ENCODE assay signal across 8 mouse cellular contexts in genomic region chr17:28368449-28368848, GRCm38 (mm10). TPM values are rescaled to one million over a fixed set of nuclear protein-coding genes. Genes with fewer than 3 reads are reported as not detected.
DNase-seq lines count a peak whose midpoint lies in the region; ATAC-seq and TF ChIP-seq lines count a peak whose summit lies in the region.

No protein-coding gene starts in this region.

- H3K4me2 ChIP-seq in hindbrain, postnatal 0 days (ENCODE audit: low read depth, low read length), result no peak overlapping the region
- H3K4me2 ChIP-seq in midbrain, postnatal 0 days (ENCODE audit: low read depth, low read length, poor library complexity, severe bottlenecking), result no peak overlapping the region

- peaks cover 20% of the 10 kb centered on the region for H3K27me3 ChIP-seq in hindbrain, postnatal 0 days (ENCODE audit: insufficient read depth, low read length)
- peaks cover 18% of the 10 kb centered on the region for H3K27me3 ChIP-seq in midbrain, postnatal 0 days (ENCODE audit: insufficient read depth, low read length)
- peaks cover 3% of the 10 kb centered on the region for H3K27me3 ChIP-seq in testis, adult 2 months (ENCODE audit: control insufficient read depth, insufficient read depth, low read length)

- H3K9ac ChIP-seq in hindbrain, postnatal 0 days (replicated peaks; ENCODE audit: low read length), result no peak overlapping the region
- no peak overlapping the region for H3K9ac ChIP-seq in midbrain, postnatal 0 days (replicated peaks; ENCODE audit: low read length, poor library complexity, severe bottlenecking)

- no peak for ATAC-seq in frontal cortex, adult (ENCODE audit: low TSS enrichment)
- ATAC-seq in hindbrain, postnatal 0 days, result 0 out of 2 replicates have a peak, but pooled peaks have one; percentile 38
- no peak for ATAC-seq in midbrain, postnatal 0 days (ENCODE audit: low FRiP score)

- no peaks in the 10 kb centered on the region for H3K9me3 ChIP-seq in hindbrain, postnatal 0 days (ENCODE audit: low read length)
- H3K9me3 ChIP-seq in midbrain, postnatal 0 days (ENCODE audit: low read length), result no peaks in the 10 kb centered on the region

- TF ChIP-seq POLR2A in testis, adult 2 months (IDR thresholded peaks at IDR 0.05; ENCODE audit: control insufficient read depth, low read depth, low read length), result no peak

- peak; percentile 85 for TF ChIP-seq CTCF in hindbrain, postnatal 0 days (IDR thresholded peaks at IDR 0.05; ENCODE audit: low read depth)
- TF ChIP-seq CTCF in midbrain, postnatal 0 days (IDR thresholded peaks at IDR 0.05), result peak; percentile 69
- peak; percentile 93 for TF ChIP-seq CTCF in testis, adult 2 months (IDR thresholded peaks at IDR 0.05; ENCODE audit: control insufficient read depth, insufficient read depth, insufficient replicate concordance, low read depth, low read length)

- H3K27ac ChIP-seq in hindbrain, postnatal 0 days, result no peak overlapping the region
- H3K27ac ChIP-seq in midbrain, postnatal 0 days (ENCODE audit: low read depth, low read length), result no peak overlapping the region
- no peak overlapping the region for H3K27ac ChIP-seq in testis, adult 2 months (ENCODE audit: control insufficient read depth, insufficient read depth, low read depth, low read length)

- H3K36me3 ChIP-seq in hindbrain, postnatal 0 days (ENCODE audit: insufficient read depth, low read length), result no peaks in the 10 kb centered on the region
- H3K36me3 ChIP-seq in midbrain, postnatal 0 days (ENCODE audit: insufficient read depth, low read length), result no peaks in the 10 kb centered on the region
- no peaks in the 10 kb centered on the region for H3K36me3 ChIP-seq in testis, adult 2 months (ENCODE audit: control insufficient read depth, insufficient read depth, low read length)

- no peak overlapping the region for H3K4me3 ChIP-seq in hindbrain, postnatal 0 days (ENCODE audit: low read length)
- no peak overlapping the region for H3K4me3 ChIP-seq in midbrain, postnatal 0 days (ENCODE audit: low read depth, low read length)
- H3K4me3 ChIP-seq in testis, adult 2 months (ENCODE audit: control insufficient read depth, low read depth, low read length), result no peak overlapping the region; the same call in 1 of the 2 replicates

- DNase-seq in frontal cortex, postnatal 25 days (ENCODE audit: low spot score in 2 of 2), result peak; percentile 49 to 54
- DNase-seq in adrenal gland, postnatal 4 days (ENCODE audit: low spot score in 2 of 2), result peak; percentile 67 to 73
- DNase-seq in forelimb bud, embryonic 11.5 days (ENCODE audit: low read depth, low spot score), result peak; percentile 75
- DNase-seq in hindbrain, postnatal 0 days (ENCODE audit: low spot score), result peak; percentile 54
- peak; percentile 43 to 50 for DNase-seq in left cerebral cortex, postnatal 25 days (ENCODE audit: low spot score in 2 of 2)
- peak; percentile 42 for DNase-seq in midbrain, postnatal 0 days (ENCODE audit: low spot score)

- H3K4me1 ChIP-seq in hindbrain, postnatal 0 days (ENCODE audit: insufficient read depth, low read length), result no peaks in the 10 kb centered on the region; the same call in 1 of the 2 replicates
- H3K4me1 ChIP-seq in midbrain, postnatal 0 days (ENCODE audit: insufficient read depth, low read length), result 0 out of 2 replicates have a peak, but pooled peaks cover under 1% of the 10 kb centered on the region
- H3K4me1 ChIP-seq in testis, adult 2 months (ENCODE audit: control insufficient read depth, insufficient read depth, low read length), result peaks cover 12% of the 10 kb centered on the region

- 7% methylated on average over 13 of the region's 13 CpGs for WGBS in hindbrain, postnatal 0 days
- 3% methylated on average over 13 of the region's 13 CpGs for WGBS in midbrain, postnatal 0 days

- intact Hi-C loops in left cerebral cortex, postnatal 25 days (cut with DNase I), result no loop called here

RNA-seq across cellular contexts. Expression of gene Tulp1, which starts 3.4 kb away (rescaled TPM):
- 1 to 10 TPM in 1 of 2 experiments, under 1 TPM in 1; 0.62 to 1.5 TPM for total RNA-seq in adrenal gland, postnatal 4 days (2021)
- 1.4 TPM in 1 of 2 replicates, not detected in the other for total RNA-seq in hindbrain, postnatal 0 days (2014; rRNA removed)
- 1.8 and 2.0 TPM in 2 replicates for polyA plus RNA-seq in hindbrain, postnatal 0 days (2015; fragmentation: Nextera tagmentation; extraction: Ambion mirVana)
- total RNA-seq in left cerebral cortex, postnatal 25 days (2021), result not detected
- 0.80 and 1.0 TPM in 2 replicates for total RNA-seq in midbrain, postnatal 0 days (2014; rRNA removed)
- polyA plus RNA-seq in midbrain, postnatal 0 days (2015; fragmentation: Nextera tagmentation; extraction: Ambion mirVana), result 1.1 TPM in 2 replicates
- 0.12 and 0.36 TPM in 2 replicates for polyA plus RNA-seq in testis, adult 2 months (2012; rRNA removed)

RNA-seq across cellular contexts. Expression of gene Tead3, which starts 17.8 kb away (rescaled TPM):
- 10 to 100 TPM; 23.8 to 27.5 TPM for total RNA-seq in adrenal gland, postnatal 4 days (2021)
- 6.5 and 9.4 TPM in 2 replicates for total RNA-seq in hindbrain, postnatal 0 days (2014; rRNA removed)
- polyA plus RNA-seq in hindbrain, postnatal 0 days (2015; fragmentation: Nextera tagmentation; extraction: Ambion mirVana), result 1.3 and 1.7 TPM in 2 replicates
- total RNA-seq in left cerebral cortex, postnatal 25 days (2021), result 1 to 10 TPM; 2.2 to 3.1 TPM
- 4.8 and 5.4 TPM in 2 replicates for total RNA-seq in midbrain, postnatal 0 days (2014; rRNA removed)
- polyA plus RNA-seq in midbrain, postnatal 0 days (2015; fragmentation: Nextera tagmentation; extraction: Ambion mirVana), result 1.2 and 1.3 TPM in 2 replicates
- 3.2 and 4.3 TPM in 2 replicates for polyA plus RNA-seq in testis, adult 2 months (2012; rRNA removed)

RNA-seq across cellular contexts. Expression of gene Rpl10a, which starts 40.2 kb away (rescaled TPM):
- total RNA-seq in adrenal gland, postnatal 4 days (2021), result 1,000 to 10,000 TPM; 1,198 to 1,213 TPM
- 699 and 1,071 TPM in 2 replicates for total RNA-seq in hindbrain, postnatal 0 days (2014; rRNA removed)
- polyA plus RNA-seq in hindbrain, postnatal 0 days (2015; fragmentation: Nextera tagmentation; extraction: Ambion mirVana), result 337 and 355 TPM in 2 replicates
- 100 to 1,000 TPM; 305 to 310 TPM for total RNA-seq in left cerebral cortex, postnatal 25 days (2021)
- total RNA-seq in midbrain, postnatal 0 days (2014; rRNA removed), result 810 and 1,016 TPM in 2 replicates
- polyA plus RNA-seq in midbrain, postnatal 0 days (2015; fragmentation: Nextera tagmentation; extraction: Ambion mirVana), result 347 and 365 TPM in 2 replicates
- polyA plus RNA-seq in testis, adult 2 months (2012; rRNA removed), result 444 and 603 TPM in 2 replicates

RNA-seq across cellular contexts. Expression of gene Fance, which starts 55.1 kb away (rescaled TPM):
- 10 to 100 TPM; 38.6 to 49.3 TPM for total RNA-seq in adrenal gland, postnatal 4 days (2021)
- 38.7 and 46.5 TPM in 2 replicates for total RNA-seq in hindbrain, postnatal 0 days (2014; rRNA removed)
- 23.6 and 27.2 TPM in 2 replicates for polyA plus RNA-seq in hindbrain, postnatal 0 days (2015; fragmentation: Nextera tagmentation; extraction: Ambion mirVana)
- 10 to 100 TPM; 24.0 to 25.7 TPM for total RNA-seq in left cerebral cortex, postnatal 25 days (2021)
- 33.4 and 33.6 TPM in 2 replicates for total RNA-seq in midbrain, postnatal 0 days (2014; rRNA removed)
- 26.1 and 28.6 TPM in 2 replicates for polyA plus RNA-seq in midbrain, postnatal 0 days (2015; fragmentation: Nextera tagmentation; extraction: Ambion mirVana)
- 4.3 and 4.4 TPM in 2 replicates for polyA plus RNA-seq in testis, adult 2 months (2012; rRNA removed)
